Mouse (Mus musculus) intestine, embryonic 14.5 days (tissue): ENCODE results near the gene H6pd. TPM values are rescaled to one million over a fixed set of nuclear protein-coding genes. Genes with fewer than 3 reads are reported as not detected.
"Not testable (repeated sequence)": the region's sequence is repeated elsewhere in the genome, so short reads cannot be mapped to it uniquely, and the experiment has no call there.

Experiments
- ATAC-seq: fragments of 200-750 bp; cut with Nextera tagmentation; replicated peaks from 2 replicates; pipeline ENCODE4 v1.8.0; 2017; ENCODE audit warnings: low read depth, moderate number of reproducible peaks, moderate TSS enrichment, moderate library complexity; ENCODE audit not compliant: low FRiP score, low TSS enrichment
- DNase-seq: peaks from one replicate; pipeline ENCODE4 v3.0.0-alpha.2; 2018; ENCODE audit warnings: low spot score
- H3K27ac ChIP-seq: fragments of 300-500 bp; sonication (generic); 2 replicates; pipeline ENCODE4 v1.5.1; 2014; ENCODE audit warnings: low read depth, mild to moderate bottlenecking, control low read depth
- H3K27me3 ChIP-seq: fragments of 300-500 bp; sonication (generic); replicated peaks from 2 replicates; pipeline ENCODE4 v1.6.1; 2014; ENCODE audit warnings: low read length, control low read depth; ENCODE audit not compliant: control insufficient read depth, insufficient read depth
- H3K36me3 ChIP-seq: fragments of 300-500 bp; sonication (generic); 2 replicates; pipeline ENCODE4 v1.6.1; 2014; ENCODE audit warnings: low read length, control low read depth; ENCODE audit not compliant: control insufficient read depth, insufficient read depth
- H3K4me1 ChIP-seq: fragments of 300-500 bp; sonication (generic); replicated peaks from 2 replicates; pipeline ENCODE4 v1.6.1; 2014; ENCODE audit warnings: low read length, control low read depth, mixed read lengths; ENCODE audit not compliant: control insufficient read depth, insufficient read depth
- H3K4me2 ChIP-seq: fragments of 300-500 bp; sonication (generic); 2 replicates; pipeline ENCODE4 v1.6.1; 2014; ENCODE audit warnings: low read length
- H3K4me3 ChIP-seq: fragments of 300-500 bp; sonication (generic); 2 replicates; pipeline ENCODE4 v1.5.1; 2014; ENCODE audit warnings: low read depth, low read length, control low read depth, mixed read lengths
- H3K9ac ChIP-seq: fragments of 300-500 bp; sonication (generic); 2 replicates; pipeline ENCODE4 v1.6.1; 2014; ENCODE audit warnings: mild to moderate bottlenecking, low read length
- H3K9me3 ChIP-seq: fragments of 300-500 bp; sonication (generic); 2 replicates; pipeline ENCODE4 v1.6.1; 2016; ENCODE audit warnings: low read length, control low read depth; ENCODE audit not compliant: control insufficient read depth
- WGBS: fragments of 180-500 bp; shearing (Covaris S2); extraction: QIAGEN DNeasy Blood & Tissue Kit; methylation state at CpG from one replicate; pipeline ENCODE4 v1.1.7; 2014; 5-methylcytosine and 5-hydroxymethylcytosine counted together
- polyA plus RNA-seq: library from polyadenylated mRNA; unstranded; fragments of >200 nt; fragmentation: Nextera tagmentation; extraction: Ambion mirVana; gene quantifications from 2 replicates; pipeline ENCODE4 v1.2.1, GENCODE M21; 2014

H6pd gene
- polyA plus RNA-seq, 1 experiment from 2014 or later = 14.0 TPM

DNA sequence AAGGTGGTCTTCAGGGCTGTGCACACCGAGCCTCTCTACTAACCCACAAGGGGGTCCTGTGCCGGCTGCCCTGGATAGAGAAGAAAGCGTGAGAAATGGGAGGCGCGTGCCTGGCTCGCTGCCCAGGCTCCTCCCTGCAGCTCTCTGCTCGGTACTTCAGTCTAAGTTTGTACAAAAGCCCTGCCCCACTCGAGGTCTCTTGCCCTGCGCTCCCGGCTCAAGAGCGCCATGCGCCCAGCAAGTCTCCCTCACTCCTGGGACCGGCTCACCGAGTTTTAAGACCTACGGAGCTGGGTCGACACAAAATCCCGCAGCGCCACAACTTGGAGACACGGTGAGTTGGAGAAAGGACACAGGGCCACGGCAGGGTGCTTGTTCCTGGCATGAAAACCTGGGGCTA lies 39.2 kb upstream of the H6pd start:
- ATAC-seq = peak; percentile 47
- under 1% methylated on average over 20 of the region's 20 CpGs for WGBS
- Histone ChIP-seq H3K27me3 (peaks cover 23% of the 10 kb centered on the region), H3K36me3 (no peaks in the 10 kb centered on the region), H3K4me3 (peak overlapping the region; percentile 50), H3K27ac (no peak overlapping the region), H3K9me3 (no peaks in the 10 kb centered on the region), H3K4me1 (peaks cover 9% of the 10 kb centered on the region), H3K4me2 (peak overlapping the region; percentile 97), H3K9ac (peak overlapping the region; percentile 51)
- DNase-seq = peak; percentile 84

DNA sequence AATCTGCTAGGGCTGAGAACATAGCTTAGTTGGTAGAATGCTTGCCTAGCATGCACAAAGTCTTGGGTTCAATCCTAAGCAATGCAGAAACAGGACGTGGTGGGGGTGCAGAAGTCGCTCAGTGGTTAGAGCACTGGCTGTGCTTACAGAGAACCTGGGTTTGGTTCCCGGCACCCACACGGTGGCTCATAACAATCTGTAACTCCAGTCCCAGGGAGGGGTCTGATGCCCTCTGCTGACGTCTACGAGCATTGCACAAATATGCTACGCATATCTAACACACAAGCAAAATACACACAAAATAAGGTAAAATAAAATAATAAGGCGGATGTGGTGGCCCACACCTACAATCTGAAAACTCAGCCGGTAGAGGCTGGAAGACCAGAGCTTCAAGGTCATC lies 34.8 kb upstream of the H6pd start:
- peaks cover 6% of the 10 kb centered on the region for H3K4me1 ChIP-seq
- ATAC-seq (no peak), DNase-seq (no peak)
- H3K27ac ChIP-seq = no peak overlapping the region
- peaks cover 12% of the 10 kb centered on the region for H3K27me3 ChIP-seq
- H3K9ac ChIP-seq = no peak overlapping the region
- WGBS = 94% methylated on average over 9 of the region's 9 CpGs
- no peaks in the 10 kb centered on the region for H3K9me3 ChIP-seq
- no peaks in the 10 kb centered on the region for H3K36me3 ChIP-seq
- no peak overlapping the region for H3K4me3 ChIP-seq
- H3K4me2 ChIP-seq = no peak overlapping the region

DNA sequence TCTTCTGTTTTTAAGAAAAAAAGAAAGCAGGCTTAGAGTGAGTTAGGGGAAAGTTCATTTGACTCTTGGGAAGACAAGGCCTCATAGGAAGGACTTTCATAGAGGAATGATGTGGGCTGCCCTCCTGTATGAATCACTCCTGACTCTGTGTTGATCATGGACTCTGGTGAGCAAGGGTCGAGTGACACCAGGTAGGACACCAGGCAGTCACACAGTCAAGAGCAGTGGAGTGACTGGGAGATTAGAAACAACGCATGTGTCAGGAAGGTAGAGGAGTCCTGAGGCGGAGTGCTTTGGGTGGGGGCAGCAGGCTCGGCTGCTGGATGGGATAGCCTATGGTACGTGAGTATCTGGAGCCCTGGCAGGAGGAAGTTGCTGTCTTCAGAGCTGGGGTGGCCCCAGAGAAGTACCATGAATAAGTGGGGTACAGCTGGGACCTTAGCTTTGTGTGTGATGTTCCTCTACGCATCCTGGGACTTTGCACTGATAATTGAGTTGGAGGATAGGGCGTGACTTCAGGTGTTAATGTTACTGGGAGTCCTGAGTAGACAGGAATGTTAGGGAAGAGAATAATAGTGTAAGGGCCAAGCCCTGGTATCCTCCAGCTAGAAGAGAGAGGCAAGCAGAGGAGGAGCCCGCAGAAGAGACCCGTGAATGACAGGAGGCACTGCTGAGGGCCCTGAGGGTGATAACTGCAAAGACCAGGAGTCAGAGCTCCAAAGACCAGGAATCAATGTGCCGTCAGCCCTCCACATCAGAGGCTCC lies 32.7 kb upstream of the H6pd start:
- Histone ChIP-seq H3K9me3 (no peaks in the 10 kb centered on the region), H3K27ac (no peak overlapping the region), H3K9ac (no peak overlapping the region), H3K4me2 (no peak overlapping the region), H3K4me1 (no peaks in the 10 kb centered on the region), H3K4me3 (no peak overlapping the region), H3K27me3 (0 out of 2 replicates have a peak, but pooled peaks cover 3% of the 10 kb centered on the region), H3K36me3 (no peaks in the 10 kb centered on the region)
- DNase-seq = no peak
- 79% methylated on average over 10 of the region's 10 CpGs for WGBS
- no peak for ATAC-seq

DNA sequence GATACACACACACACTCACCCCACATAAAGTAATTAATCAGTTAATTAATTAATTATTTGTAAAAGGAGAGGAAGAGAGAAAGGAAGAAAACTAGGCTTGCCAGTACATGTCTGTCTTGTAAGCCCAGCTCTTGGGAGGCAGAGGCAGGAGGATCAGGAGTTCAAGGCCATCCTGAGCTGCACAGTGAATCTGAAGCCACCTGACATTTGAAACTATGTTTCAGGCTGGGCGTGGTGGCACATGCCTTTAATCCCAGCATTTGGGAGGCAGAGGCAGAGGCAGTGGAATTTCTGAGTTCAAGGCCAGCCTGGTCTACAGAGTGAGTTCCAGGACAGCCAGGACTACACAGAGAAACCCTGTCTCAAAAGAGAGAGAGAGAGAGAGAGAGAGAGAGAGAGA lies 32.0 kb upstream of the H6pd start:
- not testable (repeated sequence) for H3K4me2 ChIP-seq, H3K4me1 ChIP-seq, H3K4me3 ChIP-seq, H3K36me3 ChIP-seq, H3K9me3 ChIP-seq, H3K9ac ChIP-seq, DNase-seq, H3K27me3 ChIP-seq, ATAC-seq, H3K27ac ChIP-seq
- 83% methylated on average over 1 of the region's 1 CpGs for WGBS

DNA sequence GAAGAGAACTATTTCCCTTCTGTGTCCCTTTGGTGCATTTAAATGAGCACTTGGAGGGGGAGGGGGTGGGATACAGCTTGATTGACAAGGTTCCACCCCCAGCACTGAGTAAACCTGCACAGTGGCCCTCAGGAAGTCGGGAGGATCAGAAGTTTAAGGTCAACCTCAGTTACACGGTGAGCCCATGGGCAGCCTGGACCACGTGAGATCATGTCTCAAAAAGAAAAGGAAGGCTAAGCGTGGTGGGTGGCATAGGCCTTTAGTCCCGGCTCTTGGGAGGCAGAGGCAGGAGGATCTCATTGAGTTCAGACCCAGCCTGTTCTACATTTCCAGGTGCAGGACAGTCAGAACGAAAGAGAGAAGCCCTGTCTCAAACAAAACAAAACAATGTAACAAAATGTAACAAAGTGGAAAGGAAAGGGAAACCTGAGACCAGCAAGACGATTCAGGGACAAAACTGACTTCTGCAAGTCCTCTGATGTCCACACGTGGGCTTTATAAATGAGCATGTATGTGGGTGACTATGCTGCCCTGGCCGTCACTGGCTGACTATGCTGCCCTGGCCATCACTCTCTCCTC lies 31.3 kb upstream of the H6pd start:
- ATAC-seq (no peak), DNase-seq (no peak)
- Histone ChIP-seq H3K9me3 (no peaks in the 10 kb centered on the region), H3K4me3 (no peak overlapping the region), H3K27me3 (0 out of 2 replicates have a peak, but pooled peaks cover 3% of the 10 kb centered on the region), H3K4me1 (no peaks in the 10 kb centered on the region), H3K27ac (no peak overlapping the region), H3K9ac (no peak overlapping the region), H3K4me2 (no peak overlapping the region), H3K36me3 (no peaks in the 10 kb centered on the region)
- 81% methylated on average over 9 of the region's 9 CpGs for WGBS

DNA sequence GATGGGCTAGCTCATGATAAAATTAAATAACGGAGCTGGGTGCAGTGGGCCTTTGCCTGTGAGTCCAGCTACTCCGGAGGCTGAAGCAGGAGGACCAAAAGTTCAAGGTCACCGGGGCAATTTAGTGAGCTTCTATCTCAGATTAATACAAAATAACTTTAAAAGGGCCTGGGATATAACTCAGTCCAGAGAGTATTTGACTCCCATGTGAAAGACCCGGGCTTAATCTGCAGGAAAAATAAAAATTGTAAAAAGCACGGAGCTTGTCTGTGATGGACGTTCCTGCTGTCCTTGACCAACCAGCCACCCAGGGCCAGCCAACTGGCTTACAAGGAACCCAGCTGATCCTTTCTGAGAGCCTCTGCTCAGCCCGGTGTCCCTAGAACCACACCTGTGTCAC lies 29.7 kb upstream of the H6pd start:
- Histone ChIP-seq H3K9ac (no peak overlapping the region), H3K4me2 (no peak overlapping the region), H3K27me3 (peaks cover 17% of the 10 kb centered on the region), H3K4me1 (no peaks in the 10 kb centered on the region; the same call in 1 of the 2 replicates), H3K36me3 (no peaks in the 10 kb centered on the region), H3K4me3 (no peak overlapping the region), H3K27ac (no peak overlapping the region), H3K9me3 (no peaks in the 10 kb centered on the region)
- WGBS = 82% methylated on average over 7 of the region's 7 CpGs
- DNase-seq (no peak), ATAC-seq (no peak)

DNA sequence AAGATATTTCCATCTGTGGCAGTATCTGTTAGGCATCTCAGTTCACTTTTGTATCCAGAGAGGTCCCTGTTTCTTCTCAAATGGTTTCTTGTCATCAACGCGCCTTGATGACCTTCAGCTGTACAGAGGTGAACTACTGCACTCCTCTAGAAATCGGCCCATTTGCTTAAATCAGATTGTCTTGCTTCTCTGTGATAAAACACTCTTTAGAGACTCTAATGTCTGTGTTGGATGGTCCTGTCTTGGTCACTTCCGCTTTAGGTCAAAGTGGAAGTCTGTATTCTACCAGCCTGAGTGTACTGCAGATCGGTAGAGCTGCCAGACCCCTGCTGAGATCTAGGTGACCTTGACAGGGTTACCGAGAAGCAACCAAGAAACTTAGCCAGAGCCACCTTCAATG lies 27.3 kb upstream of the H6pd start:
- Histone ChIP-seq H3K9ac (no peak overlapping the region), H3K4me3 (no peak overlapping the region), H3K27me3 (peaks cover 40% of the 10 kb centered on the region), H3K27ac (no peak overlapping the region), H3K4me2 (no peak overlapping the region), H3K4me1 (peaks cover 1% of the 10 kb centered on the region; the same call in 1 of the 2 replicates), H3K9me3 (no peaks in the 10 kb centered on the region), H3K36me3 (no peaks in the 10 kb centered on the region)
- 73% methylated on average over 6 of the region's 6 CpGs for WGBS
- DNase-seq (no peak), ATAC-seq (no peak)

DNA sequence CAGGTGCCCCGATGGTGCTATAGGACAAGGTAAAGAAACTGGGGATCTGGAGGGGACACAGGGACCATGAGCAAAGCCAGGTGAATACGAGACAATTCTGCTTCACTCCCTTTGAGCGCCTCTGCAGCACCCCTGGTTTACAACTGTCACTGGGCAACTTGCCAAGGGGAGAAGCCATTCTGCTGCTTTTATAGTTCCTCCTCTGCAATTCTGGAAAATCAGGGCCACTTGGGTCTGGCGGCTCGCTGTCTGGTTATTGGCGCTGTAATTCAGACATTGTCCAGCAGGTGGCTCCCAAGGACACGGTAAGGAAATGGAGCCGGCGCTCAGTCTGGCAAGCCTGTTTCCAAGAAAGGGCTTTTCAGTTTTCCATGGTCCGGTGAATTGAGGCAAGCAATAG lies 26.5 kb upstream of the H6pd start:
- no peak overlapping the region for H3K4me2 ChIP-seq
- H3K27ac ChIP-seq = no peak overlapping the region
- no peak overlapping the region for H3K4me3 ChIP-seq
- peak; percentile 98 for DNase-seq
- no peak overlapping the region for H3K9ac ChIP-seq
- H3K27me3 ChIP-seq = peaks cover 47% of the 10 kb centered on the region
- no peaks in the 10 kb centered on the region for H3K9me3 ChIP-seq
- H3K36me3 ChIP-seq = no peaks in the 10 kb centered on the region
- 11% methylated on average over 10 of the region's 10 CpGs for WGBS
- ATAC-seq = peak; percentile 58
- peaks cover 3% of the 10 kb centered on the region; the same call in 1 of the 2 replicates for H3K4me1 ChIP-seq

DNA sequence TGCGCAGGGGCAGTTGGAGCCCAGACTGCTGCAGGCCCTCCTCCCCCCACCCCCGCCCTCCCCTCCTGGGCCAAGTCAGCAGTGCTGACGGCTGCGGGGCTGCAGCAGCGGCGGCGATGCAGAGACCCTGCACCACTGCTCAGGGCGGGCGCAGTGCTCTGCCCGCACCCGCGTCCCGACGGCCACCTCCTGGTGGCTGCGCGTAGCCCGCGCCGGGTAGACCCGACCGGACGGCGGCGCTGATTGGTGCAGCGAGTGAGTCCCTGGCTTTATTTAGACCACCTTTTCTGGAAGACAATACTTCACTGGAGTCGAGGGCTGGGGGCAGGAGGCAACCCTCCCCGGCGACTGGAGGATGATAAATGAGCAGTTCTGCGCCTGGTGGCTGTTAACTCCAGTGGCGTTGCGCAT lies 24.4 kb upstream of the H6pd start:
- 4% methylated on average over 30 of the region's 31 CpGs for WGBS
- no peak for DNase-seq
- H3K27me3 ChIP-seq = peaks cover 64% of the 10 kb centered on the region
- H3K27ac ChIP-seq = no peak overlapping the region
- peaks cover 3% of the 10 kb centered on the region; the same call in 1 of the 2 replicates for H3K4me1 ChIP-seq
- H3K4me3 ChIP-seq = peak overlapping the region; percentile 26
- peak overlapping the region; percentile 58 for H3K4me2 ChIP-seq
- no peak overlapping the region for H3K9ac ChIP-seq
- no peaks in the 10 kb centered on the region for H3K9me3 ChIP-seq
- ATAC-seq = peak; percentile 32; the same call in 1 of the 2 replicates
- H3K36me3 ChIP-seq = no peaks in the 10 kb centered on the region
